Mouse (Mus musculus) gastrocnemius, postnatal 14 days (tissue): ENCODE results near the gene Pawr. TPM values are rescaled to one million over a fixed set of nuclear protein-coding genes. Genes with fewer than 3 reads are reported as not detected.
"Not testable (repeated sequence)": the region's sequence is repeated elsewhere in the genome, so short reads cannot be mapped to it uniquely, and the experiment has no call there.

ENCODE experiments used
- DNase-seq: peaks from one replicate; pipeline ENCODE4 v3.0.0; 2021; ENCODE audit warnings: mixed read lengths
- intact Hi-C: fragments of 180-260 bp; cut with DNase I; formaldehyde crosslinking; loops from one replicate; pipeline ENCODE4 v1.15.1; 2025; ENCODE audit warnings: low total_unique reads
- total RNA-seq, 2 experiments: library from RNA; stranded (reverse); gene quantifications; 2 replicates each; pipeline ENCODE4 v1.2.3; 2021

Pawr gene
- total RNA-seq, 2 experiments from 2014 or later, result 1.5 to 1.7 TPM

GRCm38 (mm10) chr10:108408986-108409385 is 77.1 kb downstream of the Pawr start:
- DNase-seq, result no peak
- intact Hi-C loops, result no loop called here

- intact Hi-C loops, result no loop called here
These were observed 77.6 kb downstream of the Pawr start for GRCm38 (mm10) chr10:108409529-108409928.

GRCm38 (mm10) chr10:108414936-108415635 is 83.2 kb downstream of the Pawr start:
- DNase-seq, result no peak
- intact Hi-C loops, result no loop called here

More at GRCm38 (mm10) chr10:108409529-108409928, 77.6 kb downstream of the Pawr start:
- no peak for DNase-seq

- intact Hi-C loops, result no loop called here
- DNase-seq, result no peak
These were observed 85.5 kb downstream of the Pawr start for GRCm38 (mm10) chr10:108417448-108417847.

- intact Hi-C loops, result no loop called here
- no peak for DNase-seq
These were observed 98.6 kb downstream of the Pawr start for GRCm38 (mm10) chr10:108430553-108430952.

- no peak for DNase-seq
- intact Hi-C loops, result no loop called here
These were observed 100.3 kb downstream of the Pawr start for GRCm38 (mm10) chr10:108432194-108432593.

- DNase-seq, result no peak
- intact Hi-C loops, result no loop called here
These were observed 102.1 kb downstream of the Pawr start for GRCm38 (mm10) chr10:108433976-108434375.

GRCm38 (mm10) chr10:108435616-108436015 is 103.7 kb downstream of the Pawr start:
- DNase-seq, result no peak
- intact Hi-C loops, result loop anchor here (5.0 kb wide), 1 partner anchor 133 kb away; no protein-coding TSS in a partner anchor

GRCm38 (mm10) chr10:108436365-108436764 is 104.4 kb downstream of the Pawr start:
- DNase-seq, result no peak
- intact Hi-C loops, result loop anchor here (5.0 kb wide), 1 partner anchor 134 kb away; no protein-coding TSS in a partner anchor

- DNase-seq, intact Hi-C loops: not testable (repeated sequence)
These were observed 108.3 kb downstream of the Pawr start for GRCm38 (mm10) chr10:108440251-108440650.

GRCm38 (mm10) chr10:108443931-108444876 is 112.3 kb downstream of the Pawr start:
- no peak for DNase-seq
- intact Hi-C loops, result no loop called here

- intact Hi-C loops, result no loop called here
- no peak for DNase-seq
These were observed 113.2 kb downstream of the Pawr start for GRCm38 (mm10) chr10:108445123-108445522.

GRCm38 (mm10) chr10:108445606-108446005 is 113.7 kb downstream of the Pawr start:
- no peak for DNase-seq
- intact Hi-C loops, result no loop called here

GRCm38 (mm10) chr10:108446041-108446931 is 114.4 kb downstream of the Pawr start:
- intact Hi-C loops, result no loop called here
- DNase-seq, result peak; percentile 35

GRCm38 (mm10) chr10:108447211-108447610 is 115.3 kb downstream of the Pawr start:
- no peak for DNase-seq
- intact Hi-C loops, result no loop called here

GRCm38 (mm10) chr10:108448421-108448820 is 116.5 kb downstream of the Pawr start:
- no peak for DNase-seq
- intact Hi-C loops, result no loop called here

- intact Hi-C loops, result no loop called here
- DNase-seq, result no peak
These were observed 118.5 kb downstream of the Pawr start for GRCm38 (mm10) chr10:108450401-108450800.

GRCm38 (mm10) chr10:108451516-108451915 is 119.6 kb downstream of the Pawr start:
- intact Hi-C loops, result no loop called here
- DNase-seq, result no peak

- intact Hi-C loops, result no loop called here
- no peak for DNase-seq
These were observed 120.5 kb downstream of the Pawr start for GRCm38 (mm10) chr10:108452421-108452820.
